Mouse (Mus musculus): ENCODE data around the gene Mt3. TPM values are rescaled to one million over a fixed set of nuclear protein-coding genes. Genes with fewer than 3 reads are reported as not detected.

Gene Mt3
- not detected for polyA plus RNA-seq (2014; fragmentation: Illumina TruSeq; extraction: RNeasy Lipid Tissue Mini Kit (QIAGEN cat#74804); ENCODE audit: low replicate concordance)

GRCm38 (mm10) chr8:94152513-94153300 is at the start of gene Mt3:
Gene Mt3, plus strand, starts transcription at chr8:94152607.

GRCm38 (mm10) chr8:94136933-94137332 is 15.5 kb upstream of the Mt3 start, which contains the start of gene Mt4:
Gene Mt4, plus strand, starts transcription at chr8:94137197.

DNA sequence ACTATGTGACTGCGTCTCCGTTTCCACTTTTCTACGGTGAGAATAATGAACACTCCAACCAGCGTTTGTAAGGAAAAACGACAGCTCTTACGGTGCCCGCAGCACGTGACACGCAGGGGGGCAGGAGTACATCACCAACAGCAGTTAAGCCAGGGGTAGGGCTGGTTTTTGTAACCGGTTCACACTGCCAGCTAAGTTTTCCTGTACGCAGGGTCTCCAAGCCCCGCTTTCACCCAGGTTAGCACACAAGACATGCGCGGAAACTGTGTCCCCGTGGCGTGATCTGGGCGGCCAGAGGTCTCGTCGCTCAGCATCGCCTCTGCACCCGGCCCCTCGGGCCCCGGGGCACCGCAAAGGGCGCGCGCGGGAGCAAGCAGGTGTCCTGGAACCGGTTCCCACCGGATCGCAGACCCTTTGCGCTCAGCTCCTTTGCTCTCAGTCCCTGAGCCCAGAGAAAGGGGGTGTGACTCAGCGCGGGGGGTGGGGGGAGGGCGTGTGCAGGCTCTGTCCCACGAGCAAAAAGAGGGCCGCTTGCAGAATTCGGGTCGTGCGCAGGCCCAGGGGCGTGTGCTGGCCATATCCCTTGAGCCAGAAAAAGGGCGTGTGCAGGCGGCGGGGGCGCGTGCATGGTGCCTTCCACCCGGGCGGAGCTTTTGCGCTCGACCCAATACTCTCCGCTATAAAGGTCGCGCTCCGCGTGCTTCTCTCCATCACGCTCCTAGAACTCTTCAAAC is 19.8 kb downstream of the Mt3 start, which contains the start of gene Mt2:
Gene Mt2 (plus strand): TSS at position 590 of the 734 bp plus-strand sequence.

DNA sequence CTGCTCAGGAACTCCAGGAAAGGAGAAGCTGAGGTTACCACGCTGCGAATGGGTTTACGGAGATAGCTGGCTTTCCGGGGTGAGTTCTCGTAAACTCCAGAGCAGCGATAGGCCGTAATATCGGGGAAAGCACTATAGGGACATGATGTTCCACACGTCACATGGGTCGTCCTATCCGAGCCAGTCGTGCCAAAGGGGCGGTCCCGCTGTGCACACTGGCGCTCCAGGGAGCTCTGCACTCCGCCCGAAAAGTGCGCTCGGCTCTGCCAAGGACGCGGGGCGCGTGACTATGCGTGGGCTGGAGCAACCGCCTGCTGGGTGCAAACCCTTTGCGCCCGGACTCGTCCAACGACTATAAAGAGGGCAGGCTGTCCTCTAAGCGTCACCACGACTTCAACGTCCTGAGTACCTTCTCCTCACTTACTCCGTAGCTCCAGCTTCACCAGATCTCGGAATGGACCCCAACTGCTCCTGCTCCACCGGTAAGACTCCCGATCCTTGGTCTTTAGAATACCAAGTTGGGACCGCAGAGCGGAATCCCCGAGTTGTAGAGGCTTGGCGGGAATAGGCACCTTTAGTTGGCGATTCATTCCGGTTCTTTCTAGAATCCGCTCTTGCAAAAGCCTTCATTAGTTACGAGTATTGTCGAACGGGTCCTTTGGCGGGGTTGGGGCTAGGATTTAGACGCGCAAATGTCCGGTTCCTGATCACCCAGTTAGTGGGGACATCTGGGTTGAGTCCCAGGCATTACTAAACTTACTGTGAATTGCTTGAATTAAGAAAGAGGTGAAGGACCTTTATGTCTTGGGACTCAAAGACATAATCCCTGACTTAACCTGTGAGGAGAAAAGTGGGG is 26.7 kb downstream of the Mt3 start, which contains the start of gene Mt1:
Gene Mt1 (plus strand): TSS at position 226 of the 856 bp plus-strand sequence.

Other genes starting within 250 kb of the Mt3 start
- 65.2 TPM for gene Amfr, start 139.8 kb upstream of the Mt3 start, polyA plus RNA-seq (2014; fragmentation: Illumina TruSeq; extraction: RNeasy Lipid Tissue Mini Kit (QIAGEN cat#74804); ENCODE audit: low replicate concordance)
- gene Nudt21, start 115.6 kb upstream of the Mt3 start, polyA plus RNA-seq (2014; fragmentation: Illumina TruSeq; extraction: RNeasy Lipid Tissue Mini Kit (QIAGEN cat#74804); ENCODE audit: low replicate concordance): 89.8 TPM
- 17.6 TPM for gene Ogfod1, start 115.4 kb upstream of the Mt3 start, polyA plus RNA-seq (2014; fragmentation: Illumina TruSeq; extraction: RNeasy Lipid Tissue Mini Kit (QIAGEN cat#74804); ENCODE audit: low replicate concordance)
- 1.9 TPM for gene Bbs2, start 53.7 kb upstream of the Mt3 start, polyA plus RNA-seq (2014; fragmentation: Illumina TruSeq; extraction: RNeasy Lipid Tissue Mini Kit (QIAGEN cat#74804); ENCODE audit: low replicate concordance)
- not detected for gene Mt4, start 15.4 kb upstream of the Mt3 start, polyA plus RNA-seq (2014; fragmentation: Illumina TruSeq; extraction: RNeasy Lipid Tissue Mini Kit (QIAGEN cat#74804); ENCODE audit: low replicate concordance)
- gene Mt2, start 20.1 kb downstream of the Mt3 start, polyA plus RNA-seq (2014; fragmentation: Illumina TruSeq; extraction: RNeasy Lipid Tissue Mini Kit (QIAGEN cat#74804); ENCODE audit: low replicate concordance): 6.7 TPM
- gene Mt1, start 26.5 kb downstream of the Mt3 start, polyA plus RNA-seq (2014; fragmentation: Illumina TruSeq; extraction: RNeasy Lipid Tissue Mini Kit (QIAGEN cat#74804); ENCODE audit: low replicate concordance): 2.2 TPM
- 6.1 TPM for gene Nup93, start 62.0 kb downstream of the Mt3 start, polyA plus RNA-seq (2014; fragmentation: Illumina TruSeq; extraction: RNeasy Lipid Tissue Mini Kit (QIAGEN cat#74804); ENCODE audit: low replicate concordance)
- gene Slc12a3, start 176.6 kb downstream of the Mt3 start, polyA plus RNA-seq (2014; fragmentation: Illumina TruSeq; extraction: RNeasy Lipid Tissue Mini Kit (QIAGEN cat#74804); ENCODE audit: low replicate concordance): not detected
- 108 TPM for gene Herpud1, start 233.8 kb downstream of the Mt3 start, polyA plus RNA-seq (2014; fragmentation: Illumina TruSeq; extraction: RNeasy Lipid Tissue Mini Kit (QIAGEN cat#74804); ENCODE audit: low replicate concordance)

Measured in small intestine, adult 10 weeks (tissue).